Mouse (Mus musculus) midbrain, postnatal 0 days (tissue): ENCODE data around the gene Hand2. TPM values are rescaled to one million over a fixed set of nuclear protein-coding genes. Genes with fewer than 3 reads are reported as not detected.

Experiments used
- ATAC-seq: fragments of 200-750 bp; cut with Nextera tagmentation; 2 replicates; pipeline ENCODE4 v1.8.0; 2017; ENCODE audit warnings: moderate number of reproducible peaks, mild to moderate bottlenecking, moderate TSS enrichment, moderate library complexity; ENCODE audit not compliant: low FRiP score
- DNase-seq: peaks from one replicate; pipeline ENCODE4 v3.0.0-alpha.2; 2015; ENCODE audit warnings: low spot score
- H3K27ac ChIP-seq: fragments of 300-500 bp; sonication (generic); 2 replicates; pipeline ENCODE4 v1.5.1; 2014; ENCODE audit warnings: low read depth, mild to moderate bottlenecking, low read length, mixed read lengths
- H3K27me3 ChIP-seq: fragments of 300-500 bp; sonication (generic); 2 replicates; pipeline ENCODE4 v1.6.1; 2014; ENCODE audit warnings: low read length, control low read depth, mixed read lengths; ENCODE audit not compliant: insufficient read depth
- H3K36me3 ChIP-seq: fragments of 300-500 bp; sonication (generic); 2 replicates; pipeline ENCODE4 v1.6.1; 2014; ENCODE audit warnings: low read length, control low read depth, mixed read lengths; ENCODE audit not compliant: insufficient read depth
- H3K4me1 ChIP-seq: fragments of 300-500 bp; sonication (generic); 2 replicates; pipeline ENCODE4 v1.6.1; 2014; ENCODE audit warnings: mild to moderate bottlenecking, control low read depth, antibody characterized with exemption, low read length, mixed read lengths; ENCODE audit not compliant: insufficient read depth
- H3K4me2 ChIP-seq: fragments of 300-500 bp; sonication (generic); 2 replicates; pipeline ENCODE4 v1.6.1; 2014; ENCODE audit warnings: low read depth, mild to moderate bottlenecking, low read length, mixed read lengths; ENCODE audit not compliant: poor library complexity, severe bottlenecking
- H3K4me3 ChIP-seq: fragments of 300-500 bp; sonication (generic); 2 replicates; pipeline ENCODE4 v1.5.1; 2014; ENCODE audit warnings: low read depth, mild to moderate bottlenecking, low read length, moderate library complexity
- H3K9ac ChIP-seq: fragments of 300-500 bp; sonication (generic); replicated peaks from 2 replicates; pipeline ENCODE4 v1.6.1; 2014; ENCODE audit warnings: mild to moderate bottlenecking, low read length, moderate library complexity, mixed read lengths; ENCODE audit not compliant: poor library complexity, severe bottlenecking
- H3K9me3 ChIP-seq: fragments of 300-500 bp; sonication (generic); 2 replicates; pipeline ENCODE4 v1.6.1; 2016; ENCODE audit warnings: low read length, control low read depth
- CTCF ChIP-seq: IDR thresholded peaks from 2 replicates; pipeline ENCODE4 v1.5.1; 2016; ENCODE audit warnings: antibody characterized with exemption, mild to moderate bottlenecking
- WGBS: fragments of 180-500 bp; shearing (Covaris S2); extraction: QIAGEN DNeasy Blood & Tissue Kit; methylation state at CpG from one replicate; pipeline ENCODE4 v1.1.7; 2014; 5-methylcytosine and 5-hydroxymethylcytosine counted together
- polyA plus RNA-seq: library from polyadenylated mRNA; unstranded; fragments of >200 nt; fragmentation: Nextera tagmentation; extraction: Ambion mirVana; gene quantifications from 2 replicates; pipeline ENCODE4 v1.2.1, GENCODE M21; 2015
- total RNA-seq: library from RNA; depleted of rRNA; stranded (reverse); fragments of >200 nt; gene quantifications from 2 replicates; pipeline ENCODE4 v1.2.3, GENCODE M21; 2014

The Hand2 gene
- total and polyA plus RNA-seq, 2 experiments from 2014 or later: not detected

GRCm38 (mm10) chr8:57309844-57310485 lies 10.8 kb upstream of the Hand2 start:
- no peak overlapping the region for H3K4me3 ChIP-seq
- H3K27ac ChIP-seq: no peak overlapping the region
- 12% methylated on average over 1 of the region's 1 CpGs for WGBS
- no peak overlapping the region for H3K4me2 ChIP-seq
- H3K27me3 ChIP-seq: peaks cover 47% of the 10 kb centered on the region
- ATAC-seq (no peak), DNase-seq (no peak)
- H3K4me1 ChIP-seq: no peaks in the 10 kb centered on the region
- no peaks in the 10 kb centered on the region for H3K9me3 ChIP-seq
- TF ChIP-seq CTCF: no peak
- H3K36me3 ChIP-seq: no peaks in the 10 kb centered on the region
- no peak overlapping the region for H3K9ac ChIP-seq

DNA sequence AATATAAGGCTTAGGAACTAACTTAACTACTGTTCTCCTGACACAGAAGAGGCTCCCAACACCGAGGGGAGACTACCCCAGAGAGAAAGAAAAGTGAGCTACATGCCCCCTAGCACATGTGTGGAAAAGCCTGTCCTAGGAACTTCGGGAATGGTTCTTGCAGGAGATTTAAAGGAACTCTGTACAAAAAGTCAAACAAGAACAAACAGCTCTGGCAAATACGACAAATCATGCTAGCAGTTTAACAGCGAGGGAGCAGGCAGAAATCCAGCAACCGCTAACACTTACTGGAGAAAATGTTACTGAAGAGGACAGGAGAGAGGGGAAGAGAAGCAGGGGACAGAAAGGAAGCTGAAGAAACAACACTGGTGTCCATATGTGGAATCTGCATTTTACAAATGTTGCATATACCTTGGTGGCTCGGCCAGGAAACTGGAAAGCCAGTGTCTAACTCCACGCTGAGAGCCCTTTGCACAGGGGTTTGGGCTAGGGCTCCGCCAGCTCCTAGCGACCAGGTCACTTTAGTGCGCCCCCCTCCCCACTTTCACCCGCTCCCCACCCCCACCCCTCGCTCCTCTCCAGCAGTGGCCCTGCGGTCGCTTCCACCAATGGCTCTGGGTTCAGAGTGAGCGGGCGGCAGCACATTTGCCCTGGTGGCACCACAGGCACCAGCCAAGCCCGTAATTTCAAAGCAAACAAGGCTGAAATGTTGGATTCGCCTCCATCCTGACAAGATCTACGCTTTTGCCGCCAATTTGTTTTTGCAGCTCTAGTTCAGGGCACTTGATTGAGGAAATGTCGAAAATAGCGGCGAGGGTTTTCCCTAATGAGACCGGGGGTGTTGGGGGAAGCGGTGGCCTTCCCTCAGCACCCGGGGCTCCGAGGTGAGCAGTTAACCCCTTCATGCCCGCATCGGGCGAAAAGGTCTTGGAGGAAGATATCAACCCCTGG lies 8.5 kb upstream of the Hand2 start:
- ATAC-seq (no peak), DNase-seq (no peak)
- WGBS: under 1% methylated on average over 30 of the region's 30 CpGs
- no peaks in the 10 kb centered on the region for H3K36me3 ChIP-seq
- no peak overlapping the region for H3K9ac ChIP-seq
- no peak for TF ChIP-seq CTCF
- no peak overlapping the region for H3K4me3 ChIP-seq
- H3K4me1 ChIP-seq: no peaks in the 10 kb centered on the region
- peaks cover 68% of the 10 kb centered on the region for H3K27me3 ChIP-seq
- no peak overlapping the region for H3K27ac ChIP-seq
- H3K4me2 ChIP-seq: no peak overlapping the region
- H3K9me3 ChIP-seq: no peaks in the 10 kb centered on the region

DNA sequence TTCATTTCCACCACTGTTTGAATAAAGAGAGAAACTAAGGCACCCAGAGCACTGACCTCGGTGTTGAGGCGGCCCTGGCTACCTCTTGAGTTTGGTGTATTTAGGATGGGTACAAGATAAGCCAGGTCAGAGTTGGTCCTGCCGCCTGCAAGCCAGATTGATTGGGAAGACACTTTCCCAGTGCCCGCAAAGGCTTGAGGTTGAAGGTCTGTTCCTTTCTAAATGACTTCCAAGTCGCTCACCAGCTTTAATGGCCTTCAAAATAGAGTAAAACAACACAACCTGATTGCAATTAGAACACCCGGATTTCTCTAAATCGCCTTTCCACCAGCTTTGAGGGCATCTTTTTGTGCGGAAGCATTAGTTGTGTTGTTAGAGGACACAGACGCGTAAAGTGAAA lies 7.2 kb upstream of the Hand2 start:
- no peak for ATAC-seq
- Histone ChIP-seq H3K9ac (no peak overlapping the region), H3K36me3 (no peaks in the 10 kb centered on the region), H3K4me3 (no peak overlapping the region), H3K4me2 (no peak overlapping the region), H3K27ac (no peak overlapping the region), H3K9me3 (no peaks in the 10 kb centered on the region), H3K27me3 (peaks cover 73% of the 10 kb centered on the region), H3K4me1 (no peaks in the 10 kb centered on the region)
- 3% methylated on average over 10 of the region's 10 CpGs for WGBS
- DNase-seq: no peak
- no peak for TF ChIP-seq CTCF

- Histone ChIP-seq H3K36me3 (no peaks in the 10 kb centered on the region), H3K9me3 (no peaks in the 10 kb centered on the region), H3K4me3 (no peak overlapping the region), H3K27ac (no peak overlapping the region), H3K9ac (no peak overlapping the region), H3K27me3 (peaks cover 79% of the 10 kb centered on the region), H3K4me1 (no peaks in the 10 kb centered on the region), H3K4me2 (no peak overlapping the region)
- DNase-seq (peak; percentile 17), ATAC-seq (no peak)
- WGBS: 1% methylated on average over 10 of the region's 10 CpGs
- TF ChIP-seq CTCF: peak; percentile 38
Observed at GRCm38 (mm10) chr8:57314216-57314615, 6.6 kb upstream of the Hand2 start.

GRCm38 (mm10) chr8:57315471-57315870 lies 5.3 kb upstream of the Hand2 start:
- Histone ChIP-seq H3K4me1 (no peaks in the 10 kb centered on the region), H3K9ac (no peak overlapping the region), H3K4me2 (no peak overlapping the region), H3K4me3 (no peak overlapping the region), H3K9me3 (no peaks in the 10 kb centered on the region), H3K36me3 (no peaks in the 10 kb centered on the region), H3K27me3 (peaks cover 86% of the 10 kb centered on the region), H3K27ac (no peak overlapping the region)
- WGBS: 5% methylated on average over 3 of the region's 3 CpGs
- no peak for DNase-seq
- no peak for ATAC-seq
- TF ChIP-seq CTCF: no peak

DNA sequence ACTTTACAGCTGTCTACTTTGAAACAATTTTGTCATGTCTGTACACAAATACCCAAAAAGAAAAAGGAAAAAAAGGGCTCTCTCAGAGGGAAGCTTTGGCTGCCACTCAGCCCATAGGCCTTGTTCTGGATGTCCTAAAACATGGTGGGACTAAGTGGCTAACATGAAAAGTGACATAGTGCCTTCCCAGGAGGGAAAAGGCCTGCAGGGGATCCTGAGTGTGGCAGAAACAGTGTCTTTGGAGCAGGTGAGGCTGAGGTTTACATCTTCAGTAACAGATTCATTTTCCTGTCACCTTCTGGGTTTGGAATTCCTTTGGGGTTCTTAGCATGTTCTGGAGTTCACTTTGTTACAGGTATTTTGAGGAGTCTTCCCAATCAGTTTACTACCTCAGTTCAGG lies 3.7 kb upstream of the Hand2 start:
- ATAC-seq: no peak

More for the DNA sequence above, 3.7 kb upstream of the Hand2 start:
- H3K4me2 ChIP-seq: no peak overlapping the region
- no peak overlapping the region for H3K9ac ChIP-seq
- H3K4me1 ChIP-seq: no peaks in the 10 kb centered on the region; the same call in 1 of the 2 replicates
- H3K27ac ChIP-seq: no peak overlapping the region
- H3K9me3 ChIP-seq: no peaks in the 10 kb centered on the region
- TF ChIP-seq CTCF: no peak
- peaks cover 93% of the 10 kb centered on the region for H3K27me3 ChIP-seq
- no peak overlapping the region for H3K4me3 ChIP-seq
- H3K36me3 ChIP-seq: no peaks in the 10 kb centered on the region
- DNase-seq: no peak
